Comparison of ENCODE assay signal across 27 mouse cellular contexts in genomic region chr10:89289290-89289689, GRCm38 (mm10). TPM values are rescaled to one million over a fixed set of nuclear protein-coding genes. Genes with fewer than 3 reads are reported as not detected.
"Had no signal": no experiment of that assay in that cellular context is flagged by ENCODE, and none has a peak within 500 bp of the region (broad histone marks: within the 10 kb centered on the region; RNA-seq: fewer than 3 reads in every experiment).

No protein-coding gene starts in this region.

- H3K4me3 ChIP-seq: embryonic facial prominence, embryonic 10.5 days; embryonic facial prominence, embryonic 12.5 days; embryonic facial prominence, embryonic 13.5 days; embryonic facial prominence, embryonic 15.5 days; erythroblast, embryonic 14.5 days; forebrain, embryonic 10.5 days; forebrain, embryonic 12.5 days; forebrain, embryonic 13.5 days; forebrain, embryonic 15.5 days; gastrocnemius, adult 2 months; heart, adult 2 months; heart, embryonic 10.5 days had no signal

- DNase-seq: cerebellum, adult 9-10 months; cerebellum, adult 9-11 months; cerebellum, postnatal 10 days; cerebellum, postnatal 14 days; cerebellum, postnatal 25 days; cerebellum, postnatal 36 days; embryo, embryonic 11 days; forebrain, postnatal 0 days; gastrocnemius, adult 2 months; gastrocnemius, postnatal 10 days; gastrocnemius, postnatal 14 days; gastrocnemius, postnatal 25 days; gastrocnemius, postnatal 36 days; heart, adult 11 months; heart, adult 18-20 months; heart, adult 2 months had no signal

- H3K4me1 ChIP-seq: embryonic facial prominence, embryonic 10.5 days; embryonic facial prominence, embryonic 12.5 days; embryonic facial prominence, embryonic 13.5 days; embryonic facial prominence, embryonic 15.5 days; forebrain, embryonic 10.5 days; forebrain, embryonic 12.5 days; forebrain, embryonic 13.5 days; forebrain, embryonic 15.5 days; heart, embryonic 10.5 days had no signal

- H3K27me3 ChIP-seq: embryonic facial prominence, embryonic 12.5 days; embryonic facial prominence, embryonic 13.5 days; embryonic facial prominence, embryonic 15.5 days; forebrain, embryonic 12.5 days; forebrain, embryonic 13.5 days; forebrain, embryonic 15.5 days had no signal

- H3K9me3 ChIP-seq: embryonic facial prominence, embryonic 10.5 days; embryonic facial prominence, embryonic 12.5 days; embryonic facial prominence, embryonic 13.5 days; embryonic facial prominence, embryonic 15.5 days; forebrain, embryonic 10.5 days; forebrain, embryonic 12.5 days; forebrain, embryonic 13.5 days; forebrain, embryonic 15.5 days; heart, embryonic 10.5 days had no signal

- H3K9ac ChIP-seq: embryonic facial prominence, embryonic 12.5 days; embryonic facial prominence, embryonic 13.5 days; embryonic facial prominence, embryonic 15.5 days; forebrain, embryonic 12.5 days; forebrain, embryonic 13.5 days; forebrain, embryonic 15.5 days; forebrain, postnatal 0 days had no signal

- H3K36me3 ChIP-seq: embryonic facial prominence, embryonic 10.5 days; embryonic facial prominence, embryonic 12.5 days; embryonic facial prominence, embryonic 13.5 days; embryonic facial prominence, embryonic 15.5 days; forebrain, embryonic 10.5 days; forebrain, embryonic 12.5 days; forebrain, embryonic 15.5 days; heart, embryonic 10.5 days had no signal

- H3K27ac ChIP-seq: embryonic facial prominence, embryonic 10.5 days; embryonic facial prominence, embryonic 12.5 days; embryonic facial prominence, embryonic 13.5 days; embryonic facial prominence, embryonic 15.5 days; forebrain, embryonic 10.5 days; forebrain, embryonic 12.5 days; forebrain, embryonic 13.5 days; forebrain, embryonic 15.5 days; gastrocnemius, adult 2 months; heart, adult 2 months; heart, embryonic 10.5 days had no signal

RNA-seq across cellular contexts. Expression of gene Ano4, which starts 55.3 kb away (rescaled TPM):
- total RNA-seq: granulocyte monocyte progenitor cell, adult 5-6 weeks had no signal
- polyA plus RNA-seq: erythroblast, embryonic 14.5 days had no signal
